Mouse (Mus musculus) heart, embryonic 15.5 days (tissue): ENCODE measurements around the gene Ndrg2. TPM values are rescaled to one million over a fixed set of nuclear protein-coding genes. Genes with fewer than 3 reads are reported as not detected.
"Not testable (repeated sequence)": the region's sequence is repeated elsewhere in the genome, so short reads cannot be mapped to it uniquely, and the experiment has no call there.

Experiments used
- ATAC-seq: fragments of 200-750 bp; cut with Nextera tagmentation; replicated peaks from 2 replicates; pipeline ENCODE4 v1.8.0; 2017; ENCODE audit warnings: low read depth, moderate TSS enrichment; ENCODE audit not compliant: insufficient number of reproducible peaks, insufficient read depth, low FRiP score
- H3K27ac ChIP-seq: fragments of 300-500 bp; sonication (generic); 2 replicates; pipeline ENCODE4 v1.5.1; 2015; ENCODE audit warnings: mild to moderate bottlenecking, inconsistent platforms
- H3K27me3 ChIP-seq: fragments of 300-500 bp; sonication (generic); 2 replicates; pipeline ENCODE4 v1.6.1; 2015; ENCODE audit warnings: inconsistent platforms
- H3K36me3 ChIP-seq: fragments of 300-500 bp; sonication (generic); 2 replicates; pipeline ENCODE4 v1.6.1; 2015; ENCODE audit warnings: mild to moderate bottlenecking, inconsistent platforms
- H3K4me1 ChIP-seq: fragments of 300-500 bp; sonication (generic); replicated peaks from 2 replicates; pipeline ENCODE4 v1.6.1; 2015; ENCODE audit warnings: inconsistent platforms
- H3K4me2 ChIP-seq: fragments of 300-500 bp; sonication (generic); 2 replicates; pipeline ENCODE4 v1.6.1; 2015; ENCODE audit warnings: inconsistent platforms, mild to moderate bottlenecking, moderate library complexity
- H3K4me3 ChIP-seq: fragments of 300-500 bp; sonication (generic); 2 replicates; pipeline ENCODE4 v1.5.1; 2015; ENCODE audit warnings: mild to moderate bottlenecking, inconsistent platforms
- H3K9ac ChIP-seq: fragments of 300-500 bp; sonication (generic); 2 replicates; pipeline ENCODE4 v1.6.1; 2015; ENCODE audit warnings: mild to moderate bottlenecking, inconsistent platforms
- H3K9me3 ChIP-seq: fragments of 300-500 bp; sonication (generic); replicated peaks from 2 replicates; pipeline ENCODE4 v1.6.1; 2016; ENCODE audit warnings: inconsistent platforms
- WGBS: fragments of 180-500 bp; shearing (Covaris S2); methylation state at CpG from one replicate; pipeline ENCODE4 v1.1.7; 2015; ENCODE audit warnings: mixed read lengths; 5-methylcytosine and 5-hydroxymethylcytosine counted together
- polyA plus RNA-seq: library from polyadenylated mRNA; unstranded; fragments of >200 nt; fragmentation: Nextera tagmentation; extraction: Ambion mirVana; gene quantifications from 2 replicates; pipeline ENCODE4 v1.2.1, GENCODE M21; 2015

Gene Ndrg2
- polyA plus RNA-seq, 1 experiment from 2014 or later: 367 TPM

DNA sequence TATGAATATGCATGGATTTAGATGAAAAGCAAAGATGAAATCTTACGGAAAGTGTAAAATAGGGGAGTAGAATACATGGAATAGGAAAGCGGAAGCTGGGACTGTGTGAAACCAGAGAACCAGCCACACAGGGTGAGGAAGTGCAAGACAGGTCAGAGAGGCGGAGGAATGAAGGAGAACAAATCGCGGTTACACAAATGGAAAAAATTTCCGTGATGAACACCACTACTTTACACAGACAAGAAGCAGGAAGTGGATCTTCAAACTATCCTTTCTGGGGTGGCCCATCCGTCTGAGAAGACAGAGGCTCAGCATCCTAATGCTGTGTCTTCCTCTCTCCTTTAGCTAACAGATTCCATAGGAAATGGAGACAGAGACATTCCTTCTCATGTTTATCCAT, 58.7 kb downstream of the Ndrg2 start:
- WGBS: 68% methylated on average over 7 of the region's 7 CpGs
- ATAC-seq, H3K4me1 ChIP-seq, H3K36me3 ChIP-seq, H3K9me3 ChIP-seq, H3K4me2 ChIP-seq, H3K27me3 ChIP-seq, H3K4me3 ChIP-seq, H3K9ac ChIP-seq, H3K27ac ChIP-seq: not testable (repeated sequence)

Other genes starting within 250 kb of the Ndrg2 start
- not detected in 2 replicates for gene Gm17079, start 218.7 kb downstream of the Ndrg2 start, polyA plus RNA-seq
- not detected in 2 replicates for gene Gm5800, start 197.0 kb downstream of the Ndrg2 start, polyA plus RNA-seq
- gene Ang4, start 140.6 kb downstream of the Ndrg2 start, polyA plus RNA-seq: not detected in 2 replicates
- gene AY358078, start 114.1 kb downstream of the Ndrg2 start, polyA plus RNA-seq: not detected in 2 replicates
- gene Ear6, start 60.5 kb downstream of the Ndrg2 start, polyA plus RNA-seq: not detected in 2 replicates
- 35.6 and 39.4 TPM in 2 replicates for gene Mettl17, start 29.3 kb downstream of the Ndrg2 start, polyA plus RNA-seq
- 0.29 and 0.34 TPM in 2 replicates for gene Slc39a2, start 21.3 kb downstream of the Ndrg2 start, polyA plus RNA-seq
- gene Tppp2, start 4.3 kb upstream of the Ndrg2 start, polyA plus RNA-seq: not detected in 2 replicates
- not detected in 2 replicates for gene Rnase13, start 8.6 kb upstream of the Ndrg2 start, polyA plus RNA-seq
- 51.8 and 69.2 TPM in 2 replicates for gene Arhgef40, start 70.6 kb upstream of the Ndrg2 start, polyA plus RNA-seq
- 0.60 and 0.68 TPM in 2 replicates for gene Tmem253, start 101.5 kb upstream of the Ndrg2 start, polyA plus RNA-seq
- 18.1 and 23.6 TPM in 2 replicates for gene Zfp219, start 106.6 kb upstream of the Ndrg2 start, polyA plus RNA-seq
- gene Olfr221, start 128.3 kb upstream of the Ndrg2 start, polyA plus RNA-seq: not detected in 2 replicates
- 326 and 346 TPM in 2 replicates for gene Hnrnpc, start 189.9 kb upstream of the Ndrg2 start, polyA plus RNA-seq
- gene Rpgrip1, start 196.5 kb upstream of the Ndrg2 start, polyA plus RNA-seq: 27.8 and 32.6 TPM in 2 replicates